Mouse (Mus musculus) telencephalon, adult 2 months (tissue): ENCODE measurements around the gene Gm37240.
A peak's percentile ranks its signal among the peaks of the same experiment; 100 is the strongest.

Experiments used
- DNase-seq: peaks from one replicate; pipeline ENCODE4 v3.0.0-alpha.2; 2011; ENCODE audit warnings: low read depth, low spot score

Gene Gm37240

DNA sequence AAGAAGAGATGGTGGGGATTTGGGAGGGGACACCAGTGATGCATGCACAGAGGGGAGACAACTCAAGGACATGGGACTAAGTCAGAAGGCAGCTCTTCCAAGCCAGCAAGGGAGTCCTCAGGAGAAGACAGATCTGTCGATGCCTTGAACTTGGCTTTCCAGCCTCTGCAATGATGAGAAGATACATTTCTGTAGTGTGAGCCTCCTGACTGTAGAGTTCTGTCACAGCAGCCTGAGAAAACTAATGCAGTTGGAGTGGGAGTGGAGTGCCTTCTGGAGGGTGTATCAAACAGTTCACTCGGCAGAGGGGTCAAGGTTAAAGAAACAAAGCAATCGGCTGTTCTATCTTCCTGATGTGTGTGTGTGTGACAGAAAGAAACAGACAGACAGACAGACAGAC lies 546.8 kb downstream of the Gm37240 start:
- no peak for DNase-seq

DNA sequence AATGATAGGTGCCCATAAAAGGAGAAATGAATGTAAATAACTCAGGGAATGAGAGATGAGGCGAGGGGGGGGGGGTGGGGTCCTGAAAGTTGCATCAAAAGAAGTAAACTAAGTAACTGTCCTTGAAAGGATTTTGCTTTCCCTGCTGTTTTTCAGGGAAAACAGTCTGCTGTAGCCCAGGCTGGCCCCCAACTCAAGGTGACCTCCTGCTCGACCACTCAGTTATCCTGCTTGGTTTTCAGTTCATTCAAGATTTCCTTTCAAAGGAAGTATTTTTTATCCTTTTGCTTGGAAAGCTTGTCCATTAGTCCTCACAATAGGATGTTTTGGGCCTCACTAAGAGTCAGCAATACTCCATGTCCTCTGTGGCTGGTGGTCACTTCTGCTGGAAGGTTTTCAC lies 547.4 kb downstream of the Gm37240 start:
- no peak for DNase-seq

- peak; percentile 75 for DNase-seq
Measured at GRCm38 (mm10) chr3:85339269-85339820, 548.0 kb downstream of the Gm37240 start.

DNA sequence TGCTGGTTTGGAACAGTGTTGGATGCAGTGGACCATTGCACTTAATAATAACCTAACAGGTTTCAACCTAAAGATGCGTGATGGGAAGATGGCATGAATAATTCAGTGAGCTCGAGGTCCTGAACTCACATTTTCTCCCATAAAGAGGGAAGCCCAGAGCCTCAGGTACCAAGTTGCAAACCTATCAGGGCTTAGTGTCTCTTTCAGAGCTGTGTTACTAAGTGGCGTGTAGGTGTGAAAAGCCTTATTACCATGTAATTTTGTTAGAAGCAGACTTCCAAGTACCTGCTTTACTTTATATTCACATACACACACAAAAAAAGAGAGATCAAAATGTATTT lies 548.6 kb downstream of the Gm37240 start:
- no peak for DNase-seq

GRCm38 (mm10) chr3:85337881-85338754 lies 549.2 kb downstream of the Gm37240 start:
- no peak for DNase-seq

GRCm38 (mm10) chr3:85335517-85335916 lies 551.8 kb downstream of the Gm37240 start:
- no peak for DNase-seq

GRCm38 (mm10) chr3:85332276-85332675 lies 555.0 kb downstream of the Gm37240 start:
- no peak for DNase-seq

DNA sequence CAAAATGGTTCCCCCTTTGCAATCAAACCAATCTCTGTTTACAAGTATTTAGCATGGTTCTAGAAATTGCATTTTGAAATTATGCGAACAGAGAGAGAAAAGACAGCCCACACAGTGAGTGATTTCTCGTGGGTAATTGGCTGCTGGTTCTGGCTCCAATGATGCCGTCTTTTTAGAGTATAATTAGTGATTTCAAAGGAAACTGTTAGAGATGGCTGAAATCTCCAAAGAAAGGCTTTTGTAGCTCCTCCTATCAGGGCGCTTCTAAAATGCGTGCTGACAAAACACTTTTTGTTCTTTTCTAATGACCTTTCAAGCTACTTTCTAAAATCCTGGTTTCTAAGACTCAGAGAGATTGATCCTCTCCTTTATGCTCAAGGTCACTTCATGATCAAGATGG lies 569.1 kb downstream of the Gm37240 start:
- no peak for DNase-seq

- no peak for DNase-seq
Measured at GRCm38 (mm10) chr3:85317306-85317705, 570.0 kb downstream of the Gm37240 start.

DNA sequence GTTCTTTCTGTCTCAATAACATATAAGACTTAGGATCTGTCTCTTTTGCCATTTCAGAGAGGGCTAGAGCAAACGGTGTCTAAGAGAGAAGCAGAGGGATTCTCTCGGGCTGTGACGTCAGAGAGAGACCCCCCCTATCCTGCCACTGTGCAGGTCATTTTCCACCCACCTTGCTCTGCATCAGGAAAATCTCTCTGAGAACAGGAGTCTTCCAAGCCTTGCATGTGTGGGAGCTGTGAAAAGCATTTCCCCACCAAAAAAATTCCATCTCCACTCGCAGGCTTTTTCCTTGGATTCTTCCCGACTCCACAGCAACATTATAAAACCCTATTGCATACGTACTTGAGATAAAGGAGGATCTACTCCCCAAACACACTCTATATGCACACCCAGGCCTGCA lies 572.4 kb downstream of the Gm37240 start:
- peak; percentile 79 for DNase-seq

DNA sequence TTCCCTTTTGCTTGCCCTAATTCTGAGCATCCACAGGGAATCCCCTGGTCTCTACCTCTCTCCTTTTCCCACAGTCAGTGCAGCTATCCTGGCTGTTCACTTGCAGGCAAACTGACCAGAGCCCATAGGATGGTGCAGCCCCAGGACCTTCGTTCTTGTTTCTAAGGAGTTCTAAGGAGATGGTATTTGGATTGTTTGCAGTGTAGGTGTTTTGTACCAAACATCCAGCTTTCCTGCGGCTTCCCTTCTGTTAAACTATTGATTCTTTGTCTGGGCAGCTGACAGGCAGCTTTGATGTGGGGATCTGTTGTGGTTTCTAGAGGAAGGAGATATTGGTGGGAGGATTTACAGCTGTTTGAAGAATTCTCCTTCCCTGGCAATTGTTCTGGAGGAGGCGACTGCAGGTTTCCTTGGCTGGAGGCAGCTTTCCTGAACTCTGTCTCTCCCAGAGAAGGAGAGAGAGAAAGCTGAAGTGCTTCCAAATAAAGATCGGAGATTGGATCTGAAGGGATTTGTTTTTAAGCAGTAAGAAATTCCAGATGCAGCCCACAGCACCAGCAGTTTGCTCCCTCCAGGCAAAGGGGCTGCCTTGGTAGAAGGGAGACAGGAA lies 573.6 kb downstream of the Gm37240 start:
- peak; percentile 43 for DNase-seq

DNA sequence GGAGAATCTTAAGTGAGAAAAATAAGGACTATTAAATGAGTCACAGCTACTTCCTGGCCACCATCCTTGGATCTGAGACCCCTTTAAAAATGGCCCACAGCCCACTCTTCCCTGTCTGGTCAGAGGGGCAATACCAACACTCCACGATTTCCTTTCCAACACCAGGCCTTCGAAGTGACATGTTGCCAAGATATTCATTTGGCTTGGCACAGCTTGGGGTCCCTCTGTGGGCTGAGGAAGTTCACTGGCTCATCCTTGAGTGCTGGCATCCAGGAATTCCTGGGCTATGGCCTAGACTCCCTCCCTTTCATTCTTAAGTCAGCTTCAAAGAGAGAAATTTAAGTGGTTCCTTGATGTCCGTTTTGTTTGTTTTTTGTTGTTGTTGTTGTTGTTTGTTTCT lies 576.1 kb downstream of the Gm37240 start:
- DNase-seq: no peak

DNA sequence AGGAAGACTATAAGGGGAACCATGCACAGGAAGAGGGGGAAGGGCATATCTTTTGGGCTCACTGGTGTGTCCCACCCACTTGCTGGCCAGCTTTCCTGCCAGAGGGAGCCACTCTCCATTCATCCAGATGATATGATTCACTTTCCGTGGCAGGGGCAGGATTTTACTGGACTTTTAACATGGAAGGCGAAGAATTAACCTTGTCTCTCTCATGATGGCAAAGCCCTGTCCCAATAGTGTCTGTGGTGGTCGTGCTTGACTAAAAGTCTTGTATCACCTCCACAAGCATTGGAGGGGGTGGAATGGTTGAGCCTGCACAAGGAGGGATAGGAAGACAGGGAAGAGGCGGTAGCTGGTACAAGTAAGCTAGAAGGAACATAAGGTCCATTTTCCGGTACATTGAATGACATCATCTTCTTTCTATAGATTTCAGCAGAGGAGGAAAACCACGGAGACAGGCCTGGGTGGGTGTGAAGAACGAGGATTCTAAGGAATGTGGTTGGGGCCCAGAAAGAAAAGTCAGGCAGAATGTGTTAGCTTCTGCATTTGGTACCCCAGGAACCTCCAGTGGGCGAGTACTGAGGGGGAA lies 576.8 kb downstream of the Gm37240 start:
- DNase-seq: peak; percentile 94

DNA sequence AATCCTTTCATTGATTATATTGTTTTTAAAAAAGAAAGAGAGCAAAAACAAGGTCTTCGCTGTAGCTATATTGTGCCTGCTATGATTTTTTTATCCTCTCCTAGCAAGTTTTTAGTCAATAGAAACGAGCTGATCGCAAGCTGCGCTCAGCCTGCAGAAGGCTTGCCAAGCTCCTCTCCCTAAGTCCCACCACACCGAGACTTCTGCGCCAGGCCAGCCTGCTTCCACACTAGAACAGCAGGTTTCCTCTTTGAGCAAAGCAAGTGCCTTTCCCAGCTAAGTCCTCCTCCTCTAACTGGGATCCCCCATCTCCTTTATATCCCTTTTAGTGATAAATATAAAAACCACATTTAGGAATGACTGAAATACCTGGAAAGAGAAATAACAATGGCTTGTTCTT lies 578.1 kb downstream of the Gm37240 start:
- peak; percentile 81 for DNase-seq

- no peak for DNase-seq
Measured at GRCm38 (mm10) chr3:85308706-85309105, 578.6 kb downstream of the Gm37240 start.

DNA sequence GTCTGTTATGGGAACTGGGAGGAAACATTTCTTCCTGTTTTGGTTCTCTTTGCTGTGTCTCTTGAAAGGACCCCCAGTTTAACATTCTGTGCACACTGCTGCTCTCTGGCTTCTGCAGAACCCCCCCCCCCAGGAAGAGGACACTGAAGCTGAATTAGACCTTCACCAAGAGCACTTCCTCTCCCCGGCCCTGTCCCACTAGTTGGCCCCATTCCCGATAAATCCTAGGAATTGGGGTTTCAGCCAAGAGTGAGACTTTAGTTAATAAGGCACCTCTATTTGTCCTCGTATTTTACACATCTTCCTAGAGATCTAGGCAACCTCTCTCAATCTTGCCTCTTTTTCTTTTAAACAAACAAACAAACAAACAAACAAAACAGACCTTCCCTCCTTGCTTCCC lies 585.5 kb downstream of the Gm37240 start:
- no peak for DNase-seq

DNA sequence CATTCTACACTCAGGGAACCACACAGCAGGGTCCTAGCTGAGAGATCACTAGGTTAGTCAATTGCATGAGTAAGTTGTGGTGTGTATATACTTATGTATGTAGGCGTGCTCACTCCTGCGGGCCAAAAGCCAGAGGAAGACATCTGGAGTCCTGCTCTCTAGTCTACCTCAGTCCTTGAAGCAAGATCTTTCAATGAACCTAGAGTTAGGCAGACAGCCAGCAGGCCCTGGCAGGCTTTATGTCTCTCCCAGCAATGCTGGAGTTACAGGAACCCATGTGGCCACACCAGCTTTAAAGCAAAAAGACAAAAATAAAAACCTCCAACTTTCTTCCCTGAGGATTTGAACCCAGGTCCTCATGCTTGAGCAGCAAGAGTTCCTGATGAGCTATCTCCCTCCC lies 586.0 kb downstream of the Gm37240 start:
- DNase-seq: no peak

DNA sequence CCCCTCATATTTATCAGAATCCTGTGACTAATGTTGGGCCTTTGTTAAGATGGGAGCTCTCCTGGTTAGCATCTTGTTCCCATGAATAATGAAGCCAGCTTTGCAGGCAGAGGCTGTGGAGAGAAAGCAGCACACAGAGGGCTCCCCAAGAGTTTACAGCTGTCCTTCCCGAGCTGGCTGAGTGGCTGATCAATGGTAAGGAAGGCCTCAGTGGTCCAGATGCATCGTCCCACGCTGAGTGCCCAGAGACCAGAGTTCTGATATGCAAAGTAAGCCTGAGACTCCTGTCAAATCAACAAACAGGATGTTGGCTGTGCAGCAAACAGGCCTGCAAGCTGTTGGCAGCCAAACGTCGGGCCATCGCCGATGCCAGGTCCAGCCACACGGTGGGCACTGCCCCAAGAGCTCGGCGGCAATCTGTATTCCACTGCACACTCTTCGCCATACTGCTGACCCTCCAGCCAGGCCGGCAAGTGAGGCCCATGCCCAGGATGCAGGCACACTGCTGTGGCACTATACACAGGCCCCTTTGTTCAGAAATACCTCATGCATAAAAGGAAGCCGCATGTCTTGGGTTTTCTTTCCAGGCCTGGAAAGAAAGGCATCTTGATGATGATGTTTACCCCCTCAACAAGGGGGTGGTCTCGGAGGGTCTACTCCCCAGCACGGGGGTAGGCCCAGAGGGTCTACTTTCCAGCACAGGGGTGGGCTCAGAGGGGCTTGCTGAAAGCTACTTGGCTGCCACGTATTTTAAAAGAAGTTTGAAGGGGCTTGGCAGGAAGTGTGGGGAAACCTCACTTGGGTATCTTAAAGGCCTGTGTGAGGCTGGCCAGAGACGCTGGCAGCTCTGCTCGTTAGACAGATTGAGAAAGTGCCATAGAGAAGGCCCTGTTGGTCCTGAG lies 587.4 kb downstream of the Gm37240 start:
- DNase-seq: no peak

DNA sequence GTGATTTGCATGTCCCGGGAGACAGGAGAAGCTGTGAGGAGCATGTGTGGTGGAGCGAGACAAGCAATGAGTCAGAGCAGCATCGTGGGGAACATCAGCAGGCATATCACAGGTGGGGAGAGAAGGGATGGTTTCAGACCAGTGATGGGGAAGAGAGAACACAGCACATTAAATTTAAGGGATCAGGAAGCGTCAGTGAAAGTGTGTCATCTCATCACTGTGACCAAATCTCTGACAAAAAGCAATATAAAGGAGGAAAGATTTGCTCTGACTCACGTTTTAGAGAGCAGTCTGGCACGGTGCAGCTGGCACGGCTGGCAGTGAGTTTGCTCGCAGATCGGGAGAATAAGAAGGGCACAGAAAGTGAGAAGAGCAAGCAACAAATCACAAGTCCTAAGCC lies 592.1 kb downstream of the Gm37240 start:
- DNase-seq: peak; percentile 73

- DNase-seq: no peak
Measured at GRCm38 (mm10) chr3:85287627-85288026, 599.7 kb downstream of the Gm37240 start.

DNA sequence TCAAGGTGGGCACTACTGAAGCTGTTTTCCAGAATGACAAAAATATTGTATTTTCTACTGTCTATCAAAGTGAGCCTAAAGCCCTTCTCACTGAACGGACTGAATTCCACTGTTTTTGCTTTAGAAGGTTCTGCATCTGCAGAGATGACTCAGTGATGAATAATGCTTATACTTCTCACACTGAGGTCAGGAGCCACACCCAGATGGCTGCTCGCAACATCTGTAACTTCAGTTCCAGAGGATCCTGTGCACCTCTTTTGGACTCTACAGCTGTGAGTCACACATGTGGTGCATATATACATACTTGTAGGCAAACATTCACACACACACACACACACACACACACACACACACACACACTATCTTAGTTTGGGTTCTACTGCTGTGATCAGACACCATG lies 602.8 kb downstream of the Gm37240 start:
- DNase-seq: no peak

DNA sequence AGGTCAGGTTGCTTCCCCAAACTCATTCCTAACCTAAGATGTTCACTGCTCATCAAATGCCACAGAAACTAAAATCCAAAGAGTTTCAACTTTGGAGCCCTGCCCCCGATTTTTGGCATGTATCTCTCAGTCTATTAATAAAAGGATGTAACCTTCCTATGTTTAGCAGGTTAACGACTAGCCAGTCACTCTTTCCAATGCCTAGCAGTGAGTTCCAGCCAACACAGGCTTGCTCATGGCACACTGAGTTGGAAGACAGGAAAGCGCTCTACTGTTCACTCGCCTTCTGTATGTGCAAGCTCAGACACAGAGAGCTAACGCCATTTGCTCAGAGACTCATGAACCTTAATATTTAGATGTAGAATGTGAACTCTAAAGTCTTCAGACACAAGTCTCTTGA lies 604.5 kb downstream of the Gm37240 start:
- DNase-seq: no peak
